Mouse (Mus musculus): Measurements from ENCODE around the gene Lrrc71.

GRCm38 (mm10) chr3:87765091-87765490, 16.7 kb upstream of the Lrrc71 start:
- no peak for TF ChIP-seq CTCF (IDR thresholded peaks at IDR 0.05; ENCODE audit: low read depth)
- TF ChIP-seq EP300 (IDR thresholded peaks at IDR 0.05; ENCODE audit: low read depth), result no peak
